Mouse (Mus musculus): Measurements from ENCODE around the gene Pnpla8.

DNA sequence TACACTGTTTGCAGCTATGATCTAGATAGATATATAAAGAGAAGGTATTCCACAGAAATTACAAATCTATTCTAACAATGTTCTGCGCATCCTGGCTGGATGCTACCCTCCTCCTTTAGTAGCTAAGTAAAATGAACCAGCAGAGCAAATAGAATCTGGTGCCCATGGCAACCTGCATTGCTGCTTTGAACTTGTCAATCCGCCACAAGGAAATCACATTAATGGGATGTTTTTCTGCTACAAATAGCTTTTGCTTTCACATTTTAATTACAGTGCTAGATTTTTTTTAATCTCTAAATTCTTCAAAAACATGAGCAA lies 44.2 kb upstream of the Pnpla8 start:
- TF ChIP-seq CTCF (conservative IDR thresholded peaks at IDR 0.05; ENCODE audit: low read length) (no peak), NANOG (IDR thresholded peaks at IDR 0.05; ENCODE audit: borderline replicate concordance, low read length) (no peak)

Measured in E14TG2a.4 (cell line).